Mouse (Mus musculus): Measurements from ENCODE around the gene Alms1.
"Not testable (repeated sequence)": the region's sequence is repeated elsewhere in the genome, so short reads cannot be mapped to it uniquely, and the experiment has no call there.

Gene Alms1

DNA sequence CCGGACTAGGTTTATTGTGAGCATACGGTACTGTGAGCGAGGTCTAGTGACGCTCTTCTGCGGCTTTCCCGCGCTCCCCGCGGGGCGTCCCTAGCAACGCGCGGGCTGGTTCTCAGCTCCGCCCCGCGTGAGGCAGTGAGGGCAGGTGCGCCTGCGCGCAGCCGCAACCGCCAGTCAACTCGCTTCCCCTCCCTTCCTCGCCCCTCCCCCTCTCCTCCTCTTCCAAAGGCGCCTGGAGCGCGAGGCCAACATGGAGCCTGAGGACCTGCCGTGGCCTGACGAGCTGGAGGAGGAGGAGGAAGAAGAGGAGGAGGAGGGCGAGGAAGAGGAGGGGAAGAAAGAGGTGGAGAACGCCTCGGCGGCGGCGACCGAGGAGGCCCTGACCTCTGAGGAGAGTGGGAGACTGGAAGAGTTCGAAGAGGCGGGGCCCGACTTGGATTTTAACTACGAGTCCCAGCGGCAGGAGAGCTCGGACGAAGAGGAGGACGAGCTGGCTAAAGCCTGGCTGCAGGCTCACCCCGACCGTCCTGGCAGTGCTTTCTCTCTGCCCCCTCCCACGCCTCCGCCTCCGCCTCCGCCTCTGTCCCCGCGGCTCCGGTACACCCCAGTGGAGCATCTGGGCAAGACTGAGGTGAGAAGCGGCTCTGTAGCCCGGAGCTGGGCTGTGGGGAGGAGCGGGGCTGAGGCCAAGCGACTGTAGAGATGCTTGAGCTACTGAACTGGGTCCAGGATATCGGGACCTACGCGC lies at the start of gene Alms1:
Alms1 (plus strand) TSS at position 136 of the 748 bp plus-strand sequence.
- peak; percentile 81 for DNase-seq (ENCODE audit: extremely low spot score, low read depth, low spot score)

GRCm38 (mm10) chr6:85543351-85544175 lies 43.8 kb upstream of the Alms1 start:
- no peak for DNase-seq (ENCODE audit: extremely low spot score, low read depth, low spot score)

DNA sequence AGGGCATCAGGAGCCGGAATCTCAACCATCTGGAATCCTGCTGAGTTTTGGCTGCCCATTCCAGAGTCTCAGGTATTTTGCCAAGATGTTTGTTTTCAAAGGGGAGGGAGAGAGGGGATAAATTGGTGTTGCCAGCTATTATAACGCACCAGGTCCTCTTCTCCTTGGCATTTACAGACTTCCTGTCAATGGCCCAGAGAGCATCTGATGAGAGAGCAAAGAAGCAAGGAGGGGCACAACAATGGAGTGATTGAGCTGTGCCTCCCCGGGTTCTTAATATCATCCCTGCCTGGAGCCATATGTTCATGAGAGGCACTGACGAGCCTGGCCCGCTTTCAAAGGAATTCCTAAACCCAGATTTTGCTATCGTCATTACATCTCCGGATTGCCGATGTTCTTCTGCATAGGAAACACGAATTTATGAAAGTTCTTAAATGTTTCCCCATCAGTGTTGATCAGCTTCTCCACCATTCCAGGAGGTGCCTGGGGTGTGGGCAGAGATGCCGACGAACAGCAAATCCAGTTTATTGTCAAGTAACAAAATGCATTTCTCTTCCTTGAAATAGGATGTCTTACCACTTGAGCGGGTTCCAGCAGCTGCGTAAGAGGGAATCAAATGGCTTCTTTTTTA lies 43.0 kb upstream of the Alms1 start:
- DNase-seq (ENCODE audit: extremely low spot score, low read depth, low spot score): no peak

- no peak for DNase-seq (ENCODE audit: extremely low spot score, low read depth, low spot score)
Observed at GRCm38 (mm10) chr6:85547642-85548041, 39.7 kb upstream of the Alms1 start.

GRCm38 (mm10) chr6:85562374-85562773 lies 25.0 kb upstream of the Alms1 start:
- DNase-seq (ENCODE audit: extremely low spot score, low read depth, low spot score): no peak

DNA sequence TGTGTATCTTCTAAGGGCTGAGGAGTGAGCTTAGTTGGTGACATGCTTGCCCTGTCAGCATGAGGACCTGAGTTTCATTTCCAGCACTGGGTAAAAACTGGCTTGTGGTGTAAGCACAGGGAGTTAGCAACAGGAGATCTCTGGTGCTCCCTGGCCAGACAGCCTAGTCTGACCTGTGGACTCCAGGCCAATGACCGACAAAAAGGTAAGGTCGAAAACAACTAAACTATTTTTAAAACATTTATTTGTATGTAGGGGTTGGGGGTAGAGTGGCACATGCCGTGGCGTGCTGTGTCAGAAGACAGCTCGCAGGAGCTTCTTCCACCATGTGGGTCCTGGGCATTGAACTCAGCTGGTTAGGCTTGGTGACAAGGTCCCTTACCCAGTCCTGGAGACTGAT lies 14.5 kb upstream of the Alms1 start:
- DNase-seq (ENCODE audit: extremely low spot score, low read depth, low spot score): no peak

- DNase-seq (ENCODE audit: extremely low spot score, low read depth, low spot score): no peak
Observed at GRCm38 (mm10) chr6:85581688-85582087, 5.6 kb upstream of the Alms1 start.

- no peak for DNase-seq (ENCODE audit: extremely low spot score, low read depth, low spot score)
Observed at GRCm38 (mm10) chr6:85584612-85585011, 2.7 kb upstream of the Alms1 start.

- DNase-seq (ENCODE audit: extremely low spot score, low read depth, low spot score): no peak
Observed at GRCm38 (mm10) chr6:85586805-85587367, 445 bp upstream of the Alms1 start.

DNA sequence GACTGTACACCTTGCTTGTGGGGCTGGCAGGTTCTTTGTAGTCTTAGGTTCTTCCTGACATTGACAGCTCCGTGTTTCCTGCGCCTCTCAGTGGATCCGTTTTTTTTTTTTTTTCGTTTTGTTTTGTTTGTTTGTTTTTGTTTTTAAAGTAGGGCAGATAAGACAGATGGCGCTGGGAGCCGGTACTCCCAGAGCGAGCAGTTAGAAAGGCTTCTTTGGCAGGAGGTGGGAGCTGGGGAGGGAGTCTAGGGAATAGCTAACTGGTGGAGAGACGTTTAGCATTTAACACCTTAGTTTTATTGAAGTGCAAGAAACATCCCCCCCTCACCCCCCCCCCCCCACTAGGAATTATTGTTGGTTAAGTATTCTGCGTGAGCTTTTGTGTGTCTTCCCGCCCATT lies 833 bp downstream of the Alms1 start:
- no peak for DNase-seq (ENCODE audit: extremely low spot score, low read depth, low spot score)

- peak; percentile 6 for DNase-seq (ENCODE audit: extremely low spot score, low read depth, low spot score)
Observed at GRCm38 (mm10) chr6:85588568-85588967, 1.2 kb downstream of the Alms1 start.

DNA sequence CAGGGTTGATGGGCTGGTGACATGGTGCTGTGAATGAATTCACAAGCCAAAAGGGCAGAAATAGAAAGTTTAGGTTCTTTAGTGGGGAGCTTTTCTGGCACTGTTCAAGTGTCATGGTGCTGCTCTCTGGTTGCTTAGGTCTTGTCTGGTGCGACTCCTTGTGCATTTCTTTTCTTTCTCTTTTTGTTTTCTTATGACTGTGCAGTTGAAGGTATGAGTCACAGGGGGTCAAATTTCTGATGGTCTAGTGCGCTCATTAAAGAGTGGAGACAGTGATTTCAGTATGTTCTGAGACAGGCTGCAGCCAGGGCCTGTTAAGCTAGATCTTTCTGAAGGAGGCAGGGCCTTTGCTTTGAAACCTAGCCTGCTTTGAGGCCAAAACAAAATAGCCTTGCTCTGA lies 2.8 kb downstream of the Alms1 start:
- no peak for DNase-seq (ENCODE audit: extremely low spot score, low read depth, low spot score)

GRCm38 (mm10) chr6:85599310-85599709 lies 12.0 kb downstream of the Alms1 start:
- DNase-seq (ENCODE audit: extremely low spot score, low read depth, low spot score): no peak

- DNase-seq (ENCODE audit: extremely low spot score, low read depth, low spot score): no peak
Observed at GRCm38 (mm10) chr6:85610511-85610910, 23.2 kb downstream of the Alms1 start.

GRCm38 (mm10) chr6:85620826-85621225 lies 33.5 kb downstream of the Alms1 start:
- no peak for DNase-seq (ENCODE audit: extremely low spot score, low read depth, low spot score)

- no peak for DNase-seq (ENCODE audit: extremely low spot score, low read depth, low spot score)
Observed at GRCm38 (mm10) chr6:85621600-85621999, 34.3 kb downstream of the Alms1 start.

DNA sequence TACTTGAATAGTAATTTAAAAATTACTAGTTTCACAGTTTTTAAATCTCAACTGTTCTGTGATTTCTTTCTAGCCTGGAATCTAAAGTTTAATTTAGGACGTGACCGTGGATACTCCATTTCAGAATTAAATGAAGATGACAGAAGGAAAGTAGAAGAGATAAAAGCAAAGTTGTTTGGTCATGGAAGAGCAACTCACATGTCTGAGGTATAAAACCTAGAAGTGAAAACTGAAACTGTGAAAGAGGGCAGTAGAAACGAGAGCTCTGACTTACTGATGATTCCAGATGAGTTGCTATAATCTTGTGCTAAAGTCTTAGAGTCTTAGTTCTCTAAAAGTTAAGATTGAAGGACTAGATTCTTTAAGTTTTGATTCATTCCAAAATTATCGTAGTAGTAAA lies 37.2 kb downstream of the Alms1 start:
- DNase-seq (ENCODE audit: extremely low spot score, low read depth, low spot score): no peak

DNA sequence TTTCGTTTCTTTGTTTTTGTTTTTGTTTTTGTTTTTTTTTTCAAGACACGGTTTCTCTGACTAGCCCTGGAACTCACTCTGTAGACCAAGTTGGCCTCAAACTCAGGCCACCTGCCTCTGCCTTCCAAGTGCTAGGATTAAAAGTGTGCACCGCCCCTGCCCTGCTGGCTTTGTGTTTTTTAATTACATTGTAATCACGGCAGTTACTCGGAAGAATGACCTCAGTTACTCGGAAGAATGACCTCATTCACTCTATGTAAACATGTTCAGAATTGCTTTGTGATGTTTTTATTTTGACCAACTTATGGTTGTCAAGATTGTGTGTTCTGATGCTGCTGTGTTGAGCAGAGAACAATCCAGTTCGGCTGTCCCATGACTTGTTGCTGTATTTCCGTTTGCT lies 45.8 kb downstream of the Alms1 start:
- no peak for DNase-seq (ENCODE audit: extremely low spot score, low read depth, low spot score)

DNA sequence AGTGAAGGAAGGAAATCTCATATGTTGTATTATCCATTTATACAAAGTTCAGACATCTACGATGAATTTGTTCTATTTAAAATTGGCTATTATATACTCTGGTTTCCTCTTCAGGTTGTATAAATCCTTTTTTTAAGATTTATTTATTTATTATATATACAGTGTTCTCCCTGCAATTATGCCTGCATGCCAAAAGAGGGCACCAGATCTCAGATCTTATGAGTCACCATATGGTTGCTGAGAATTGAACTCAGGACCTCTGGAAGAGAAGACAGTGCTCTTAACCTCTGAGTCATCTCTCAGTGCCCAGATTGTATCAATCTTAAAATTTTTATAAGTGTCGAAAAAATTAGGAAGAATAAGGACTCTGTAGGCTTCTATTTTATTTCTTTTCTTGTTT lies 65.9 kb downstream of the Alms1 start:
- DNase-seq (ENCODE audit: extremely low spot score, low read depth, low spot score): no peak

DNA sequence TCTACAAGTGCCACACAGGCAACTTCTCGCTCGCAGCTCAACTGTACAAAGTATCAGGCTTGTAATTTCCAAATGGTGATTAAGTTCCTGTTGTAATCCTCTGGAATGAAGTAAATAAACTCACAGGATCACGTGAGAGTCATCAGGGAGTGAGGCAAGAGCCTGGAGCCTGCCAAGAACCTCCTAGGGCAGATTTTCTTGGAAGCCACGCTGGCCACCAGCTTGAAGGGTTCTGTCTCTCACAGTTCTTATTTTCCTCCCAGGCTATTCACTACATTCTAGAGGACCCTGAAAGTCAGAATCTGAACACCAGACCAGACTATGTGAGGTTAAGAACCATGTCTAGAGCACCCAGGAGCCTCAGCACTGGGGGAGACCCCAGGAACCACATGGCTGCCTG lies 114.6 kb downstream of the Alms1 start:
- DNase-seq (ENCODE audit: extremely low spot score, low read depth, low spot score): not testable (repeated sequence)

DNA sequence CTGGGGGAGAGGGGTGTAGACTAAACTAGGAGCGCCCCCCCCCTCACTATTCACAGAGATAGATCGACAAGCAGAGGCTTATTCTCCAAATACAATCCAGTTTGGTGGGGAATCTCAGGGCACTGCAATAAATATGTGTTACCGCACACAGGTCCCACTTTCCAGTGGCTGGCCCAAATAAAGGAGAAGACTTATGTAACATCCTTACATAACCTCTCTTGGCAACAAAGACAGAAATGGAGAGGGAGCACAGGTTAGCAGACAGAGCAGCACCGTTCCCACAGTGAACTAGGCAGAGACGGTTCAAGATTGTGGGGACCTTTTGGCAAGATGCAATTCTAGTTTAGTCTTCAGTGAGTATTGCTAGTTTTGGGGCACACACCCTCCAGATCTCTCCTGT lies 121.9 kb downstream of the Alms1 start:
- not testable (repeated sequence) for DNase-seq (ENCODE audit: extremely low spot score, low read depth, low spot score)
